Mouse (Mus musculus) stomach, postnatal 0 days (tissue): ENCODE results near the gene Rarres2.

Experiments used
- CTCF ChIP-seq: IDR thresholded peaks from 2 replicates; pipeline ENCODE4 v1.5.1; 2016; ENCODE audit warnings: antibody characterized with exemption, low read depth, mild to moderate bottlenecking, moderate library complexity
- EP300 ChIP-seq: optimal IDR thresholded peaks from 2 replicates; pipeline ENCODE3; 2016; ENCODE audit warnings: antibody characterized with exemption

DNA sequence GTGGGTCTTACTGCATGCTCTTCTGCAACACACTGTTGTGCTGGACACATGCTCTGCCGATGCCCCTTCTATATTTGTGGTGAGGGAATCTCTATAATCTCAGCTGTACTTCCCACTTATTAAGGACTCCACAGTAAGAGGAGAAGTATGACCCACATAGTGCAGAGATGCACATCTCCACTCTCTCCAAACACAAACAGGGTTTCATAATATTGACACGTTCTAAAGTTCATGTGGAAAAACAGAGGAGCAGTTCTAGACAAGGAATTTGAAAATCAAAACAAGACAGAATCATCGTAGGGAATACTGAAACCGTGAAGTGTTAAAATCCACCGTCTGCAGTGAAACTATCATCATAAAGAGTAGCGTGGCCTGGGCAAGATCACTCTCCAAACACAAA, 19.3 kb upstream of the Rarres2 start:
- no peak for TF ChIP-seq CTCF
- no peak for TF ChIP-seq EP300
